ENCODE assay signal across 9 mouse cellular contexts in genomic region chrY:90723336-90723987, GRCm38 (mm10). TPM values are rescaled to one million over a fixed set of nuclear protein-coding genes. Genes with fewer than 3 reads are reported as not detected.
DNase-seq lines count a peak whose midpoint lies in the region; ATAC-seq and TF ChIP-seq lines count a peak whose summit lies in the region.
"Not testable (repeated sequence)": the region's sequence is repeated elsewhere in the genome, so short reads cannot be mapped to it uniquely, and the experiment has no call there.
"Had no signal": no experiment of that assay in that cellular context is flagged by ENCODE, and none has a peak within 500 bp of the region (broad histone marks: within the 10 kb centered on the region; RNA-seq: fewer than 3 reads in every experiment).

No protein-coding gene starts in this region.

- H3K79me2 ChIP-seq in heart, adult 2 months (replicated peaks; ENCODE audit: control insufficient read depth, insufficient read depth, low read length), result not testable (repeated sequence)

- not testable (repeated sequence) for H3K36me3 ChIP-seq in embryonic facial prominence, embryonic 13.5 days; heart, adult 2 months (ENCODE audit: control insufficient read depth, insufficient read depth, low read length); limb, embryonic 12.5 days; midbrain, embryonic 16.5 days (ENCODE audit: control insufficient read depth, insufficient read depth, low read length)

- peak; percentile 86 for ATAC-seq in embryonic facial prominence, embryonic 13.5 days (ENCODE audit: insufficient number of reproducible peaks, insufficient read depth, low FRiP score, low TSS enrichment, low read depth)
- ATAC-seq in limb, embryonic 12.5 days (ENCODE audit: insufficient number of reproducible peaks, insufficient read depth, low FRiP score, low TSS enrichment, low read depth), result peak; percentile 92
- peak; percentile 86 for ATAC-seq in midbrain, embryonic 16.5 days

- DNase-seq in adrenal gland, adult 2 months, result peak; percentile 39
- peak; percentile 45 to 48 for DNase-seq in heart, adult 2 months
- peak; percentile 55 for DNase-seq in kidney, adult 9 months
- peak; percentile 16 to 54 for DNase-seq in spleen, postnatal 10 days (ENCODE audit: low spot score in 2 of 2)

- not testable (repeated sequence) for H3K4me2 ChIP-seq in embryonic facial prominence, embryonic 13.5 days; limb, embryonic 12.5 days; midbrain, embryonic 16.5 days (ENCODE audit: low read length)

- 71% methylated on average over 9 of the region's 9 CpGs for WGBS in embryonic facial prominence, embryonic 13.5 days
- WGBS in heart, adult 2 months, result 68% methylated on average over 8 of the region's 9 CpGs
- 70% methylated on average over 9 of the region's 9 CpGs for WGBS in limb, embryonic 12.5 days
- WGBS in midbrain, embryonic 16.5 days, result 72% methylated on average over 9 of the region's 9 CpGs

- not testable (repeated sequence) for TF ChIP-seq CTCF in heart, adult 2 months (IDR thresholded peaks at IDR 0.05)

- H3K4me1 ChIP-seq in embryonic facial prominence, embryonic 13.5 days; heart, adult 2 months (ENCODE audit: control insufficient read depth, insufficient read depth, low read length); limb, embryonic 12.5 days (replicated peaks); midbrain, embryonic 16.5 days (ENCODE audit: control insufficient read depth, insufficient read depth, low read length): not testable (repeated sequence)

- H3K9me3 ChIP-seq in embryonic facial prominence, embryonic 13.5 days; limb, embryonic 12.5 days; midbrain, embryonic 16.5 days (replicated peaks; ENCODE audit: control insufficient read depth, low read length, poor library complexity, severe bottlenecking): not testable (repeated sequence)

- H3K27me3 ChIP-seq in embryonic facial prominence, embryonic 13.5 days; heart, adult 2 months (ENCODE audit: control insufficient read depth, insufficient read depth, low read length); limb, embryonic 12.5 days; midbrain, embryonic 16.5 days (ENCODE audit: control insufficient read depth, insufficient read depth, low read depth, low read length): not testable (repeated sequence)

- not testable (repeated sequence) for TF ChIP-seq POLR2A in heart, adult 2 months (IDR thresholded peaks at IDR 0.05; ENCODE audit: insufficient read depth, low read depth, low read length)

- H3K9ac ChIP-seq in embryonic facial prominence, embryonic 13.5 days; heart, adult 2 months (ENCODE audit: low read depth, low read length); limb, embryonic 12.5 days (replicated peaks); midbrain, embryonic 16.5 days (ENCODE audit: low read depth, low read length): not testable (repeated sequence)

- not testable (repeated sequence) for H3K4me3 ChIP-seq in embryonic facial prominence, embryonic 13.5 days; heart, adult 2 months; limb, embryonic 12.5 days (replicated peaks); midbrain, embryonic 16.5 days (ENCODE audit: low read depth, low read length)

- intact Hi-C loops in heart, adult 2 months (cut with DNase I), result not testable (repeated sequence)

- not testable (repeated sequence) for H3K27ac ChIP-seq in embryonic facial prominence, embryonic 13.5 days; heart, adult 2 months; limb, embryonic 12.5 days; midbrain, embryonic 16.5 days (ENCODE audit: low read length)

- TF ChIP-seq EP300 in heart, adult 2 months (IDR thresholded peaks at IDR 0.05; ENCODE audit: insufficient read depth, low read depth, low read length), result not testable (repeated sequence)

RNA-seq across cellular contexts. Expression of gene Gm21860, which starts 31.2 kb away (rescaled TPM):
- not detected for total RNA-seq in adrenal gland, adult 2 months (2021)
- not detected in 2 replicates for polyA plus RNA-seq in adrenal gland, adult 2 months (2012; rRNA removed)
- polyA plus RNA-seq in embryonic facial prominence, embryonic 13.5 days (2015; fragmentation: Nextera tagmentation; extraction: Ambion mirVana), result not detected in 2 replicates
- total RNA-seq in heart, adult 2 months (2021), result not detected
- polyA plus RNA-seq in heart, adult 2 months (2012; rRNA removed), result not detected in 2 replicates
- not detected in 2 replicates for polyA plus RNA-seq in limb, embryonic 12.5 days (2016; fragmentation: Nextera tagmentation; extraction: Ambion mirVana)
- polyA plus RNA-seq in midbrain, embryonic 16.5 days (2015; fragmentation: Nextera tagmentation; extraction: Ambion mirVana), result not detected in 2 replicates
- total RNA-seq: megakaryocyte, adult 5-6 weeks had no signal
- polyA plus RNA-seq: frontal cortex, adult 2 months had no signal
